Mouse (Mus musculus) adrenal gland, adult 8-10 months (tissue): ENCODE measurements at regions not wholly inside any gene's neighbourhood (a gene's known extent, or its start where the extent isn't known, plus 50 kb on each side); places are given as distances from the start of the nearest gene placed in this dataset.

ENCODE experiments used
- DNase-seq: peaks from one replicate; pipeline ENCODE4 v3.0.0; 2022

DNA sequence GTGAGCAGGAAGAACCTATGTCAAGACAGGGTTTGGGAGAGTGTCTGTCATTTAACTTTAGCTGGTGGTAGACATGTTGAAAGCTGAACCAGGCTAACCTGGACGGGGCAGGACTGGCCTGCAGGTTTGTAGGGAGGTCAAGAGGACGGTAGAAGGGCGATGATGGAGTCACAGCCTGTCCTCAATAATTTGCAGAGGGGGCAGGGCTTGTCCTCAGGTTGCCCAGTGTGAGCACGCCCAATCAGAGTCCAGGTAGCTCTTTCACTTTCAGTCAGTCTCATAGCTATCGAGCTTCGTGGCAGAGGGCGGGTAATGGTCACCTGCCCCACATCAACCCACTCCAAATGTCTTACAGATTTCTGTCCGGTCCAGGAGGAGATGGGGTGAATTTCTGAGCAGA is 85.5 kb upstream of the 1600014C23Rik start:
- DNase-seq: no peak

DNA sequence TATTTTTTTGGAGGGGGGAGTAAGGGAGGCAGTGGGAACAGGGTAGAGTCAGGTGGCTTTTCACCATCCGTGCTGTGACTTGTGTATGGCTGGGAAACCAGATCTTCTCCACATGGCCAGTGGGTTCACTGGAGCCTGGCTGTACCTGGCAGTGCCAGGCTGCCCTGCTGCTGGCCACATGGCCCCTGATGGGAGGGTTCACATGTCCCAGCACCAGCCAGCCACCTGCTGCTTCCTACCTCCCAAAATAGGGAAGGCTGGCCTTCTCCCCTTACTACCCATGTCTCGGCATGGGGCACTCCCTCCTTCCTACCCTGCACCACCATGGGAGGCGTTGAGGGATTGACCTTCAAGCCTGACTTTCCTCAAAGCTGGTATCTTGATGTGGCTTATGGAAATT is 82.9 kb upstream of the 1600014C23Rik start:
- DNase-seq: no peak

DNA sequence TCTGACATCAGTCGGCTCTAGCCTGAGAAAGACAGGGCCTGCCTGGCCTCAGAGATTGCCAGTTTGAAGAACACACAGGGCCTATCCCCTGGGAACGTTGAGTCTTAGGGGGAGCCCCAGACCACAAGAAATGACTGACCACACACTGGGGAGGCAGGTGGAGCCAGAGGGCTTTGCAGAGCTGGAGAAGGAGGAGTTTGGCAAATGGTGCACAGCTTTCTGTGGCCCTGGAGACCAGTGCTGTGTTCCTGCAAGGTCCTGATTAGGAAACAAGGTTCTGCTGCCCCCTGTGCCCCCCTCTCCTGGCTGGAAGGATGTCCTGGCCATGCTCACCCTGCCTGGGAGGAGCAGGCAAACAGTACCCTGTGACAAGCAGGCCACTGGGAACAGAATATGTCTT is 82.2 kb upstream of the 1600014C23Rik start:
- DNase-seq: peak; percentile 33

DNA sequence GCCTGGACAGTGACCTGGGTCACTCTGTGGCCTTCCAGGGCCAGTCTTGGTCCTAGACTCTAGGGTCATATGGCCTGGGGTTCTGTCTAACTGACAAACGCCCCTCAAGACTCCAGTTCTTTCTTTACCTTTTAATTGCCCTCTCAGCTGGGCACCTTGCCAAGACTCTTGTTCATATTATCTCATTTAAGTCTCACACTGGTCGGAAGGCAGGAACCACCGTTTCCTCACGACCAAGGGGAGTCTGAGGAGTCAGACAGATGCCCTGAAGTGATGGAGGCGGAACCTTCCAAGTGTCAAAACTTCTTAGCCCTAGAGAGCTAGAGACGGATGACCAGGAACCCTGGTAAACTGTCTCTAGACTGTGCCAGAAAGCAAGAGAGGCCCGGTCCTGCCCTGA is 81.7 kb upstream of the 1600014C23Rik start:
- DNase-seq: no peak

DNA sequence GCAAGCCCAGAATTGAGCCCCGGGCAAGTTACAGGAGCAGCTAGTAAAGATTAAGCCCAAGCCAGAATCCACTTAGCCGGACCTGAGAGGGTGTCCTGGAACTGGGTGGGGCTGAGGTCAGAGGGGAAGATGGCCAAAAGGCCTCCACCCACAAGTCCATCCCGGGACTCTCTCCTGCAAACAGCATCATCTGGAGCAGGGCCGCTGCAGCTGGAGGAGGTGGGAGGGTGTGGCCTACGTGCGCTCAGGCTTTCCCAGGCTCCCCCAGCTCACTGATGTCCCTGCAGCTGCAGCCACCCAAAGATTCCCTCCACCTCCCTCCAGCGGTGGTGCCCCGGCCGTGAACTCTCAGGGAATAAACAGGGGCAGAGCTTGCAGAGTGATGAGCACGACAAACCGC is 80.9 kb upstream of the 1600014C23Rik start:
- DNase-seq: no peak

DNA sequence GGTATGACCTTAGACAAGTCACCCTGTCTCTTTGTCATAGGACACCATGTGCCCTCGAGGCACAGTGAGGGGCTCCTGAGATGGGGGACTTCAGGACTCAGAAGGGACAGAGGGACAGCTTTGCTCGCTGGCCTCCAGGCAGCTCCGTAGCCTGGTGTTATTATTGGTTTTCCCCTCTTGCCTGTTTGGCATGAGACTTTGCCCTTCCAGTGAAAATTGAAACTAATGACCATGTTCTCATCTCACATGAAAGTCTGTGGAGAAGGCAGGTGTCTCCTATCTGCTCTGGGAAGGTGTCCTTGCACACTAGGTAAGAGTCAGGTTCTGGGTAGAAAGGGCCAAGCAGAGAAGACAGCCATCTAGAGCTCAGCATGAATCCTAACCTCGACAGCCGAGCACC is 80.3 kb upstream of the 1600014C23Rik start:
- DNase-seq: no peak

DNA sequence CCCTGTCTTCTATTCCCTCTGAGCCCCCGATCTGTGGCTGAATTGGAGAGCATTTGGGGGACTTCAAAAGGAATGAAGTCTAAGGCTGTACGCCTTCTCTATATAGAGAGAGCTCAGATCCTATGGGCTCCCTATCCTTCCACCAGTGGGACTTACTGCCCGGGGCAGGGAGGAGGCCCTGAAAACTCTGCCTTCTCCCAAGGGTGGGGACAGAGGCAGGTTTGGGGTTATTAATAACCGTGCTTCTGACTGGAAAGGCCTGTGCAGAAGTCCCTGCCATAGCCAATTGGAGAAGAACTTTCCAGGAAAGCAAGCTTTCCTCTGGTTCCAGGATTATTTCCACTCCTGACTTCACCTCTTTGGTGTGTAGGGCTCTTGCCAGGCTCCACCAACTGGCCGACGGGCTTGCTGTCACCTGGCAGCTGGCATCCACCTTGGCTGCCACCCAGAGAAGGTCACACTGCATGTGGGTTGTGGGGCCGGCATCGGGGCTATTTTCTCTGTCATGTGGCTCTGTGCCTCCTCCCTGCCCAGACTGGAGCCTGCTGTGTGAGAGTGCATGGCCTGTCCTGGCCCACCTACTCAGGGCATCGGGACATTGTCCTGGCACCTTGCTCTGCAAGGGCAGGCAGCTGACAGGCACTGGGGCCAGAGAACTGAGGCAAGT is 78.8 kb upstream of the 1600014C23Rik start:
- peak; percentile 26 for DNase-seq

DNA sequence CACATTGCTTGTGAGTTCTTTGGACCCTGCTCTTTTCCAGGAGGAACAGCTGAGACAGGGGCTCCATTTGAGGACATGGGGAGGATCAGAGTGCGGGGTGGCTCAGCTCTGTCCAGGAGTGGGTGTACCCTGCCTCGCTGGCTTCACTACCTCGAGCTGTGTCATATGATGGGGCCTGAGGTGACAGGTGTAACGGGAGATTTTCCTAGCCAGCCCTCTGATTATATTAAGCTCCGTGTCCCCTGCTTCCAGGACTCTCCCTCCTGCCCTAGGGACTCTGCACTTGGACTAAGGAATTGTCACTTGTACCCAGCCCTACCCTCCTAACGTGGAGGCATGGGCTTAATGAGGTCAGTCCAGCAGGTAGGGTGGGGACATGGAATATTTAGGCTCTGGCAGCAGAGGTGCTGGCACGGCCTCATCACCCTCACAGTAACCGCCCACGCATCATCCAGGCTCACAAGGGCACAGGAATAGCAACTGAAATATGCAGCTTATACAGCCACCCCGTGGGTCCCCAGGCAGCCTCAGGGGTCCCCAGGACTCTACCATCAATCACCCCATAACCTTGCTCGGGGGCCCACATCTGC is 78.1 kb upstream of the 1600014C23Rik start:
- no peak for DNase-seq

DNA sequence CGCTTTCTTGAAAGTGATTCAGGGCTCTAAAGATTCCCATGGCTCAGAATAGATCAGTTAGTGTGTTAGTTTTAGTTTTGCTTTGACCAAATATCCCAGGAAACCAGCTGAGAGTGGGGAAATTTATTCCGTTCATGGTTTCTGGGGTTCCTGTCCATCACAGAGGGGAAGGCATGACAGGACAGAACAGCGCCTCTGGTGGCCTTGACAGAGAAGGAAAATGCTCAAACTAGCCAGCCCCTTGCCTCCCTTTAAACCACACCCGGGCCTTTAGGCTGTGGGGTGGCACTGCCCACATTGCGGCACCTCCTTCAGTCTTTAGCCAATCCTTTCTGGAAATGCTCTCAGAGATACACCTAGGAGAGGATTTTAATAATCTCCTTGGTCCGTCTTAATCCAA is 76.1 kb upstream of the 1600014C23Rik start:
- no peak for DNase-seq

DNA sequence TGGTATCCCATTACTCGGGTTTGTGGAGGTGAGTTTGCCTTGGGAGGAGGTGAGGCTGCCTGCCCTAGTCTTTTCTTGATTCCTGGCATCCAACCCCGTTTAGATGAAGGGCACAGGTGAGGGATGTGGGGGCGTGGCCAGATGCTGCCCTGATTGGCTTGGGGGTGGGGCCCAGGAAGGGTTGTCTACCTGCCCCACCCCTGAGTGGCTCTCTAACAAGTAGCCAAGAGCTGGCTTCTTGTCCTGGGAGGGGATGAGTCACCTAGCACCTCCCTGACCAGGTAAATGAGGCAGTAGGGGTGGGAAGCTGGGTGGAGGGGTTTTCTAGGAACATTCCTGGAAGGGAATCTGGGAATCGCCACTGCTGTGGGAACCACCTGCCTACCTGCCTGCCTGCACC is 74.7 kb upstream of the 1600014C23Rik start:
- DNase-seq: no peak

DNA sequence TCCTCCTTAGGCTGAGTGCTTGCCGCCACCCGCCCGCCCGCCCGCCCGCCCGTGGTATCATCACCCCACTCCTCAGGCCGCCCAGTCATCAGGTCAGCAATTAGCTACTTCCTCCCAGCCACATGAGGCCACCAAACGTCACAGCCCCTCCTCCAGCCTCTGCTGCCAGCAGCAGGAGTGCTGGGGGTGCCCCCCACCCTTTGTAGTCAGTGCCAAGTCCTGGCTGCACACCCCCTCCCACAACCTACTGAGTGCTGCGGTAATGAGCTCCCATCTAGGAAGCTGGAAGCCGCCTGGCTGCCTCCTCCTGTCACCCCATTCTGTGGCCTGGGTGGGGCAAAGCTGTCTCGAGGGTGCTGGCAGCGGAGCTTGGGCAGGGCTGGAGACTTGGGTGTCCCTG is 73.8 kb upstream of the 1600014C23Rik start:
- DNase-seq: no peak

DNA sequence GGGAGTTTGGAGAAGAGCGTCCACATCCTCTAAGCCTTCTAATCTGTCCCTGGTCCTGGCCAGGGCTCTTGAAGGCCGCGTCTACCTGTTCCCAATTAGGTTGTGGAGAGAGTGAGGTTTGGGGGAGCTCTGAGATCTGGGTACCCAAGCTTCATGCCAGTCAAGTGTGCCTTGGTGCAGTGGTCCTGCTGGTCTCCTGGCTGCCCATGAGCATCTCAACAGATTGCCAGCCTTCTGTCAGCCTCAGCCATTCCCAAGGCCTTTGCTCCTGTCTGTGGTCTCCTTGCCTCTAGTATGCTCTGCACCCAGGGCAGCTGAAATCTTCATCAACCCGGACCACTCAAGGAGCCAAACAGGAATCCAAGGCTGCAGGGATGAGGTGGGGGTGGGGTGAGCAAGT is 73.2 kb upstream of the 1600014C23Rik start:
- no peak for DNase-seq

DNA sequence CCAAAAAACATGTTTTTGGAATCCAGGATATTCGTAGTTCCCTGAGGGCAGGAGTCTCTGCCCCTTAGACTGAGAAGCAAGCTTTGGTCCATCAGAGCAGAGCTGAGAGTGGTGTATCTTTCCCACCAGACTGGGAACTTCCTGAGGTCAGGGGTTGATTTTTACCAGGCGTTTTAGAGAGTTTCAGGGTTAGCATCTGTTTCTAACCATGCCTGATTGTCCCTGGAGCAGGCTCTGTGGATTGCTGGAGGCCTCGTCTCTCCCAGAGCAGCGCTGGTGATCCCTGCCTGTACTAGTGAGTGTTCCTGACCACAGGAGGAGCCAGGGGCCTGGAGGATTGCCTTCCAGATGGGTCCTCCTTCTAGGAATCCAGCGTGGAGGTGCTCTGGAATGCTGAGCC is 72.8 kb upstream of the 1600014C23Rik start:
- DNase-seq: no peak

DNA sequence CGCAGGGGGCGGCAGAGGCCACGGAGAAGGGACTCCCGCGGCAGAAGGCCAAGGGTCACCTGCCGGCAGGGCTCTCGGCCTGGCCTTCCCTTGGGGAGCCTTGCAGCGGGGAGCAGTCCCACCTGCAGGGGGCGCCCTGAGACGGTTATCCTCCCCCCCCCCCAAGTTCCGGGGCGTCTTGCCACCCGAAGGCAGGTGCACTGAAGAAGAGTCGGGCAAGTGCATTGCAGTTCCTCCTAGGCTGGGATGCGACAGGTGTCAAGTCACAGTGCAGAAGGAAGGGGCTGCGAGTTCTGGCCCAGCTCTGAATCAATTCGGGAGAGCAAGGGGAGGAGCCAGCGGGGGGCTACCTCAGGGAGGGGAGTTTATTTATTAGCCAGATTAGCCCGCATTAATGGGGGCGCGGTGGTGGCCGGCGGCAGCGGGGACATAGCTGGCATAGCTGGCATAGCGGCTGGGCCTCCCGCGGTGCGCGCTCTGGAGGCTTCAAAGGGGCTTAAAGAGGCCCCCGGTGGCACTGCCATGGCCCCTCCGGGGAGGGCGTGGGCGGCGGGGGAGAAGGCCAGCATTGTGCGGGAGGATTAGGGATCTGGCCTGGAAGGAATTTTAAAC is 71.9 kb upstream of the 1600014C23Rik start:
- no peak for DNase-seq

DNA sequence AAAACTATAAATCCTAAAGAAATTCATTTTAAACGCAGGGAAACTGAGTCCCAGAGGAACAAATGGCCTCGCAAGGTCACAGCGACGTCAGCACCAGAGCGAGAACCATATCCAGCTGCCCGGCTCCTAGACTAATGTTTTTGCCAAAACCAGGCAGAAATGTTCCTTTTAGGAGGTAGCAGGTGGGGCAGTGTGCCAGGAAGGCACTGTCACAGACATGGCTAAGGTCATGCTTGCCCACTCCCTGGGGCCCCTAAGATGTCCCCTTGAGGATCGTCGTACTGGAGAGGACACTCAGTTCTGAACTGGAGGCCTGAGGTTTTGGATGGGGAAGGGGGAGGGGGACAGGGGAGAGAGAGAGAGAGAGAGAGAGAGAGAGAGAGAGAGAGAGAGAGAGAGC is 69.7 kb upstream of the 1600014C23Rik start:
- DNase-seq: no peak

DNA sequence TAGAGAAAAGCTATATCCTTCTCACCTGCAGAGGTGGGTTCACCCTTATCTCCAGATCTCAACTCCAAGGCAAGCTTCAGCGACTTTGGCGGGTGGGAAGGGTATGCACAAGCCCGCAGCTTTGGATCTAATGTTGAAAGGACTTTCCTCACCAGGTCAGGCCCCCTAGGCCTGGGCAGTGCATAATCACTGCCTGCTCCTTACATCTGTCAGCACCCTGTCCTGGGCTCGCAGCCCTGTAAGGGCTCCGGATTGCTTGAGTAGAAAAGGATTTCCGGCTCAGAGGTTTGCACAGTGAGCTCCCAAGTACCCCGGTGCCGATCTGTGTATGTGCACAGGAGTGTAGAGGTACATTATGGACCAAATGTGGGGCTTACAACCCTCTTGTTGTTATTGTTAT is 68.8 kb upstream of the 1600014C23Rik start:
- DNase-seq: no peak

DNA sequence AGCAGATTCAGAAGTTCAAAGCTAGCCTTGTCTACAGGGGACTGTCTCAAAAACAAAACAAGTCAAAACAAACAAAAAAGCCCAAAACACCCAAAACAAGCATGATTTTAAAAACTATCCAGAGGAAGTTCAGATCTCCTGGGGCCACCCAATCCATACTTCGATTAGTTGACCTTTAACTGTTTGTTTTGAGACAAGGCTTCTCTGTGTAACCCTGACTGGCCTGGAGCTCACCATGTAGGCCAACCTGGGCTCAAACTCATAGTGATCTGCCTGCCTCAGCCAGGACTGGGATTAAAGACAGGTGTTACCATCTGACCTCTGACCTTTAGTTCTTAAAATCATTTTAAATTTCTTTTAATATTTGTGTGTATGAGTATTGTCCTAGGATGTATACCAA is 66.1 kb upstream of the 1600014C23Rik start:
- DNase-seq: no peak

DNA sequence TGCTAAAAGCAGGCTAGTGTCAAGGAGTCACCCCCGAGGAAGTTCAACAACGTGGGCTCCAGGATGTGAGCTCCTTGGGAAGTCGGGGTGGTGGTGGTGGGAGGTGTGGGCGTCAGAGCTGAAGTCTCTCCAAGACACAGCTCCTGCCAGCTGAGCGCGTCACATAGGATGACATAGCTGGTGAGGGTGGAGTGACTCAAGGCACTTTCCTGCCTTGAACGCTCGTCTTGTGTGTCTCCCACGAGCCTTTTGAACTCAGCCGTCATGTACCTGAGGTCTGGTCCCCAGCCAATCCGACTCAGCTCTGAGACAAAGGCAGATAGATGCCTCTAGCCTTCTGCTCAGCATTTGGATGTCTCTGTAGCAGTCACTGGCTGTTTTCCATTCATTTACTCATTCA is 65.4 kb upstream of the 1600014C23Rik start:
- DNase-seq: no peak

DNA sequence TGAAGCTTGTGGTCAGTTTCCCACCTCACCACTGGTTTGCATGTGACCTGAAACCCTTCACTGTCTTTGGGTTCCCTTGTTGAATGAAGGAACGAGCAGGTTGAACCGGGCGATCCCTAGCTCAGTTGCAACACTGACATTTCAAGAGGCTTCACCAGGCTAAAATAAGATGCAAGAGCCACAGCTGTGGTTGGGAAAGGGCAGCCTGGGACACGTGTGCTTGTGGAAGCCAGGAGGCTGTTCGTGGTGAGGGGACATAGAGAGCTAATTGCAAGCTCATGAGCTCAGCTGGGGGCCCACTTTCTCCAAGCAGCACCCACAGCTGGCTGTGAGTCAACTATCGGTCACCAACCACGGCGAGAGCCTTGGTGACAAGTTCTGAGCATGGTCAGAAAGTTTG is 64.8 kb upstream of the 1600014C23Rik start:
- no peak for DNase-seq

DNA sequence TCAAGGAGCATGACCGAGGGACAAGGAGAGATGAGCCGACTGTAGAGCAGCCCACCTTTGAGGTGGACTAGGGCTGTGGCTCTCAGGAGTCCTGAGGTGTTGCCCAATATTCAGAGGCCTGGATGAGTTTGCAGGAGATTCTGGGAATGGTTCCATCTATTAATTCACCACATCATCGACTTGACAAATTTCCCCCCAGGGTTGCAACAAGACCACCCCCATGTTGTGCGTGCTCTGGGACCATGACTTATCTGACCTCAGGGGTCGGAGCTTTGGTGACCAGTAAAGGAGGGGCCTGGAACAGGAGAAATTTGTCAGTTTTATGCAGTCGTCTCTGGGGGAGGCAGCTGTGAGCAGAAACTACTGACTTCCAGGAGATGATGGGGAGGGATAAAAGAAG is 63.5 kb upstream of the 1600014C23Rik start:
- no peak for DNase-seq

DNA sequence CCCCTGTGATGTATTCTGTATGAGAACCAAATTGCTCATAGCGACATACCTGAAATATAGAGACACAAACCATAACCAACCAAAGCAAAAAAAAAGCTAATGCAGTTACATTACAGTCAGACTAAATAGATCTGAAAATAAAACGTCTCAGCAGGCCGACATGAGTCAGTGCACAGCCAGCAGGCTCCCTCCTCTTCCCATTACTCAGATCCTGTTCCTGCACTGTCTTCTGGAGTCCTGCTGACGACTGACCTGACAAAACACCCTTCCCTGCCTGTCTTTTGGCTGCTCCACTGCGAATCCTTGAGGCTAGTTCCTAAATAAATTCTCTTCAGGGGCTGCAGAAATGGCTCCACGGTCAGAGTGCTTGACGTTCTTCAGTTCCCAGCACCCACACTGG is 61.3 kb upstream of the 1600014C23Rik start:
- no peak for DNase-seq

DNA sequence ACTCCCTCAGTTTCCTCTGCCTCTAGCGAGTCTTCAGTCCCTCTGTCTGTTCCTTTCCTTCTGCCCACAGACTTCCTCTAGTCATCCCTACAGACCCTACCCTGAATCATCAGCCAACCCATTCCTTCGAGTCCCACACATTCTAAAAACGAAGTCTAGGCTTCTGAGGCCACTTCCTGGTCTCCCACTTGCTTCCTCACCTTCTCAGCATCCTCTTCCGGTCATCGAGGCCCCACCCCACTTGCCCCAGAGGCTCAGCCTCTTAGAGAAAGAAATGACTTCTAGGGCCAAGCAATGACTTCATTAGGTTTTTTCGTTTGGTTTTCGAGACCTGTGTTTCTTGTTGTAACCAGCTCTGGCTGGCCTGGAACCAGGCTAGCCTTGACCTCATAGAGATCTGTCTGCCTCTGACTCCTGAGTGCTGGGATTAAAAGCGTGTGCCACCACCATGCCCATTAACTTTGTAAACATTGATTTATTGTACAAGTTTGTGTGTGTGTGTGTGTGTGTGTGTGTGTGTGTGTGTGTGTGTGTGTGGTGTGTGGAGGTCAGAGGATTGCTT is 57.4 kb upstream of the 1600014C23Rik start:
- no peak for DNase-seq

DNA sequence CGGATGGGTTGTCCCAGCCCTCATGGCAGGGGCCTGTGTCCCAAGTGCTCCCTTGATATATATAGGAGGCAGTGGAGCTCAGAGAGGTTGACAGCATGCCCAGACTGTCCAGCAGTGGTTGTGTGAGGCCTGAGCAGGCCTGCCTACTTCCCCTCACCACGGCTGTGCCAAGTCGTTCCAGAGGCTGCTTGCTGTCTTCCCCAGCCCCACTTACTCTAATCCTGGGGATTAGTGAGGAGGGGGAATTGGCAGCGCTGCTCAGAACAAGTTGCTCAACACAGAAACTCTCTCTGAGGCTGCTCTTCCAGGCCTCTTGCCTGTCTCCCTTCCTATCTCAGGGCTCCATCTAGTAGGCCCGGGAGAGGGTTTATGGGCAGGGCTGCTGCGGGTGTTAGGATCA is 56.1 kb upstream of the 1600014C23Rik start:
- DNase-seq: no peak

DNA sequence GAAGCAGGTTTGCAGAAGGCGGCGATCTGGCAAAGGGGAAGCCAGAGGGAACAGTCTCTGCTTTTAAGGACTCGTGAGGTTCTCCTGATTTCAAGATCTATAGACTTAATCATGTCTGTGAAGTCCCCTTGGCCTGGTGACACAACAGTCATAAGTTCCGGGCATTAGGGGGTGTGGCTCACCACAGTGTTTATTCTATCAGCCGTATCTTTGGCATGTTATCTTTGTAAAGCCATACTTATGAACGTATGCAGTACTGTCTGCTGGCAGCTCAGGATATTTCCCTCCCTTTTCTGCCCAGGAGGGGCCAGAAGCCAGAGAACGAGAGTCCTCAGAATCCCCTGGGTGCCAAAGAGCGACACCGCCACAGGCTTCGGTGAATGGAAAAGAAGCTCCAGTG is 51.3 kb upstream of the 1600014C23Rik start:
- no peak for DNase-seq
